Mouse (Mus musculus): ENCODE results near the gene Napepld.
A peak's percentile ranks its signal among the peaks of the same experiment; 100 is the strongest.
"Not testable (repeated sequence)": the region's sequence is repeated elsewhere in the genome, so short reads cannot be mapped to it uniquely, and the experiment has no call there.

The Napepld gene

GRCm38 (mm10) chr5:21667191-21668137 lies 33.7 kb downstream of the Napepld start:
- DNase-seq (ENCODE audit: low spot score) = no peak

- DNase-seq (ENCODE audit: low spot score) = no peak
Observed at GRCm38 (mm10) chr5:21663081-21663480, 38.1 kb downstream of the Napepld start.

- no peak for DNase-seq (ENCODE audit: low spot score)
Observed at GRCm38 (mm10) chr5:21660850-21661249, 40.3 kb downstream of the Napepld start.

- peak; percentile 87 for DNase-seq (ENCODE audit: low spot score)
Observed at GRCm38 (mm10) chr5:21658623-21659395, 42.4 kb downstream of the Napepld start.

GRCm38 (mm10) chr5:21658038-21658437 lies 43.2 kb downstream of the Napepld start:
- DNase-seq (ENCODE audit: low spot score) = no peak

- no peak for DNase-seq (ENCODE audit: low spot score)
Observed at GRCm38 (mm10) chr5:21656912-21657311, 44.3 kb downstream of the Napepld start.

GRCm38 (mm10) chr5:21651885-21652612 lies 49.1 kb downstream of the Napepld start:
- no peak for DNase-seq (ENCODE audit: low spot score)

- DNase-seq (ENCODE audit: low spot score) = no peak
Observed at GRCm38 (mm10) chr5:21650736-21651135, 50.5 kb downstream of the Napepld start.

GRCm38 (mm10) chr5:21646133-21646491 lies 55.1 kb downstream of the Napepld start:
- DNase-seq (ENCODE audit: low spot score) = no peak

- peak; percentile 88 for DNase-seq (ENCODE audit: low spot score)
Observed at GRCm38 (mm10) chr5:21645439-21646132, 55.6 kb downstream of the Napepld start, which contains the start of the genes Fbxl13 and Armc10. Gene Fbxl13, minus strand, starts transcription at chr5:21645634. Gene Armc10, plus strand, starts transcription at chr5:21645813.

- peak; percentile 11 for DNase-seq (ENCODE audit: low spot score)
Observed at GRCm38 (mm10) chr5:21644891-21645438, 56.2 kb downstream of the Napepld start.

- no peak for DNase-seq (ENCODE audit: low spot score)
Observed at GRCm38 (mm10) chr5:21643606-21644005, 57.6 kb downstream of the Napepld start.

- peak; percentile 38 for DNase-seq (ENCODE audit: low spot score)
Observed at GRCm38 (mm10) chr5:21640961-21641360, 60.2 kb downstream of the Napepld start.

- no peak for DNase-seq (ENCODE audit: low spot score)
Observed at GRCm38 (mm10) chr5:21625916-21626315, 75.3 kb downstream of the Napepld start.

- DNase-seq (ENCODE audit: low spot score) = no peak
Observed at GRCm38 (mm10) chr5:21616450-21617009, 84.7 kb downstream of the Napepld start.

- not testable (repeated sequence) for DNase-seq (ENCODE audit: low spot score)
Observed at GRCm38 (mm10) chr5:21614299-21614698, 86.9 kb downstream of the Napepld start.
